Mouse (Mus musculus) layer of hippocampus, adult 9-11 months (tissue): Measurements from ENCODE around the gene Lat.
"Not testable (repeated sequence)": the region's sequence is repeated elsewhere in the genome, so short reads cannot be mapped to it uniquely, and the experiment has no call there.

ENCODE experiments used
- DNase-seq: peaks from one replicate; pipeline ENCODE4 v3.0.0; 2022

The Lat gene

DNA sequence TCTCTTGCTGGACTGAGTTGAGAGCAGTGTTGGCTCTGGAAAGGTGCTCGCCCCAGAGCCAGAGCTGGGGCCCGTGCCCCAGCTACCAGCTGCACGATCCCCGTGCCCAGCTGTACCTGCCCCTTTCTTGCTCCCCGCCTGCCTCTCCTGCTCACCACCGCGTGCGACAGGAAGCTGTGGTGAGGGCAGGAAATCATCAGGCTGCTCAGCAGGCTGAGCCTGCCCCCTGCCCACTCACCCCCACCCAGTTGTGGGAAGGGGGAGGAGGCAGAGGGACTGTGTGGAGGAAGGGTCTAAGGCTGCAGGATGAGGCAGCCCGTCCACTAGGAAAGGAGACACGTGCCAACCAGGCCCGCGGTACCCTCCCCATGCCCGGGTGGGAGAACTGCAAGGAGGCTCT, at the start of gene Lat:
Gene Lat, minus strand, starts transcription at position 178 of the 400 bp plus-strand sequence.
- DNase-seq = no peak

DNA sequence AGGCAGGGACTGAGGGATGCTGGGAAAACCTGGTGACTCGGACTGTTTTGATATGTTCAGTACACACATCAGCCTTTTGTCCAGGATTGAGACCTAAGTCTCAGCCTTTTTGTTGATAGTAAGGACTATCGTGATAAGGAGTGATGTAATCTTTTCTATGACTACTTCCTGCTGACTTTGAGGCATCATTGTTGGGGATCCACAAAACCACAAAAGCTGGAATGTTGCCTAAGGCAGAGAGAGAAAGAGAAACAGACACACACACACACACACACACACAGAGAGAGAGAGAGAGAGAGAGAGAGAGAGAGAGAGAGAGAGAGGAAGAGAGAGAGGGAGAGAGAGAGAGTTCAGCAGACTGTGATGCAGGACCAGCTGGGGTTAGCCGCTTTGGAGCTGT, 49.1 kb upstream of the Lat start:
- no peak for DNase-seq

- DNase-seq = no peak
Observed at GRCm38 (mm10) chr7:126417606-126418005, 48.2 kb upstream of the Lat start.

DNA sequence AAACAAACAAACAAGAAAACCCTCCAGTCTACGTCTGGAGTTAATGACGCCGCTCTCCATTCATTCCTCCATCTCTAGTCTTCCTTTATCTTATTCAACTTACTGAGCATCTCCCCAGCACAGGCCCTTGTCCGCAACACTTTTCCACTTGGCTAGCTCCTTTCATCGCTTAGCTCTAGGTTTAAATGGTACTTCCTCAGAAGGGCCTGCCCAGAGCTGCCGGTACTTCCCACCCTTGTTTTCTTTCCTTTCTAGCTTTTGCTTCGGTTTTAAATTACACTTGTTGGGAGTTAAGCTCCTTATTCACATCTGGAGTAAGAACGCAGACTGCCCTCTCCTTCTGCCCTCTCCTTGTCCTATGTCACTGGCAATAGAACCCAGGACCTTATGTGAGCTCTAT, 47.7 kb upstream of the Lat start:
- DNase-seq = no peak

GRCm38 (mm10) chr7:126416615-126417014, 47.2 kb upstream of the Lat start:
- no peak for DNase-seq

- DNase-seq = no peak
Observed at GRCm38 (mm10) chr7:126414725-126415124, 45.4 kb upstream of the Lat start, which contains the start of gene Cd19. Gene Cd19 (minus strand): TSS chr7:126414889.

- DNase-seq = no peak
Observed at GRCm38 (mm10) chr7:126411061-126411460, 41.7 kb upstream of the Lat start.

DNA sequence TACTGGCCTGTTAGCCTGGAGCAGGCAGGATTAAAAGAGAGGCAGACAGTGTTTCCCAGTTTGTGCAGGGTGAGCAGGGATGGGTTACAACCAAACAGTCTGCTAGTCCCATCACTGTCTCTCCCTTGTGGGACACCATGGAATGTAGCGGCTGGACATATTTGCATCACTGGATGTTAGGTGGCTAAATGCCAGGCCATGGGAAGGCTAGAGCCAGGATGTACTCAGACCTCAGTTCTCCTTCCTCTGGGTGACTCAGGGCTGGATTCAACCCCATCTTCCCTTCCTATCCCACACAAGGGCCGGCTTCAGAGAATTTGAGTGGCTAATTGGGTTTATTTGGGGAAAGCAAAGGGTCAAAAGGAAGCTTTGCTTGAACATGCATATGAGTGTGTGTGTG, 39.3 kb upstream of the Lat start:
- DNase-seq = no peak

GRCm38 (mm10) chr7:126402518-126402917, 33.1 kb upstream of the Lat start:
- not testable (repeated sequence) for DNase-seq

DNA sequence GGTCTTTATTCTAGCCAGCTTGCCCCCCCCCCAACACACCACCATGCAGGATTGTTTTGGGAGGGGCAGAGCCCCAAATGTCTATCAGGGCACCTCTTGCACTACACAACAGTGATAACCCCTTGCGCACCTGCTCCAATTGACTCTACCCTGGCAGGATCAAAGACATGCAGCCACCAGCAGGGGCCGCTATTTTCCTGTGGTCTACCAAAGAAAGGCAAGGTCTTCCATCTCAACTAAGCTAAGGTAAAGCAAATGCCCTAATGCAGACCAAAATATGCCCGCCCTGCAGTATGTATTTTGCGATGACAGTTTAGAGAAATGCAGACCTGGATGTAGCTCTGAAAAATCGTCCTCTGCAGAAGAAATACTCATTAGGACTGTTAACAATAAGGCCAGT, 30.2 kb upstream of the Lat start:
- DNase-seq = peak; percentile 64

- no peak for DNase-seq
Observed at GRCm38 (mm10) chr7:126397822-126398221, 28.5 kb upstream of the Lat start.

DNA sequence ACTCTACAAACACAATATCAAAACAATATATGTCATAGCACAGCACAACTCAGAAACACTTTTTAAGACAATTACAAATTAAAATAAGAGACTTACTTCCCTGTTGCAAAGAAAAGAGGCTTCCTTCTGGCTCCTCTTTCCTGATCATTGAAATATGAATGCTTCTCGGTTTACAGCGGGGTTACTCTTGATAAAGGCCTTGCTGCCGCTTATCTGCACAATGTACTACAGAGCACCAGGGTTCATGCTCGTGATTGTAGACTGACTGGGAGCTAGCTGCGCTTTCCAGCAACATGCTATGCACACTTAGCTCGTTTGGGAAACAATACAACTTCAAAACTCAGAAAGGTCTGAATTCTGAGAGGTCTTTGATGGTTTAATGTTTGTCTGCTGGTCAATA, 27.9 kb upstream of the Lat start:
- no peak for DNase-seq

- DNase-seq = peak; percentile 98
Observed at GRCm38 (mm10) chr7:126396298-126397119, 27.1 kb upstream of the Lat start, which contains the start of gene Nfatc2ip. Gene Nfatc2ip (minus strand): TSS chr7:126396737.

GRCm38 (mm10) chr7:126392086-126392884, 22.9 kb upstream of the Lat start:
- not testable (repeated sequence) for DNase-seq

DNA sequence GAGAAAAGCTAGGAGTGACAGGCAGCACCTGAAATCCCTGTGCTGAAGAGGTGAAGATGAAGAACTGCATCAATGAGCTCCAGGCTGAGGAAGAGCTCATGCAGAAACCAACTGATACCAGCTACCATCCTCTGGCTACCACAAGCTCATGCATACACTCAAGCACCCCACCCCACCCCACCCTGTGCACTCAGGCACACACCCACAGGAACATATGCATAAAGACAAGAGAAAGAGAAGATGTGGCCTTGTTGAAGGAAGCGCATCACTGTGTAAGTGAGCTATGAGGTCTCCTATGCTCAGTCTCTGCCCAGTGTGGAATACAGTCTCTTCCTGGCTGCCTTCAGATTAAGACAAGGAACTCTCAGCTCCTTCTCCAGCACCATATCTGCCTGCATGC, 18.8 kb upstream of the Lat start:
- DNase-seq = no peak

DNA sequence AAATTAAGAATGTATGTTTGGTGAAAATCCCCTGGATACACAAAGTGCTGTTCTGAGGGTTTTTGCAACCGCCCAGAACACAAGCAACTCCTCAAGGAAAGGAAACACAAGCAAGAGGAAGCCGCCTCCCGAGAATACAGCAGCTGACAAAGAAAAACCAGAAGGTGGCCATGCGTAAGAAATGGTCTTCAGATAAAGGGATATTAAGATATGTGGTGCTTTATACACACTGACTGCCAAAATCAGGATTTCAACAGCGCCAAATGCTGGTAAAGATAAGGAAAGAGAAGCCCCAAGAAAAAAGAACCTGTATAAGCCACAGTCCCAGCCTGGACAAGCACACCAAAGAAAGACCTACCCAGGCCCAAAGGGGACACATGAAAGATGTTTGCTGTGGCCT, 14.2 kb upstream of the Lat start:
- no peak for DNase-seq

DNA sequence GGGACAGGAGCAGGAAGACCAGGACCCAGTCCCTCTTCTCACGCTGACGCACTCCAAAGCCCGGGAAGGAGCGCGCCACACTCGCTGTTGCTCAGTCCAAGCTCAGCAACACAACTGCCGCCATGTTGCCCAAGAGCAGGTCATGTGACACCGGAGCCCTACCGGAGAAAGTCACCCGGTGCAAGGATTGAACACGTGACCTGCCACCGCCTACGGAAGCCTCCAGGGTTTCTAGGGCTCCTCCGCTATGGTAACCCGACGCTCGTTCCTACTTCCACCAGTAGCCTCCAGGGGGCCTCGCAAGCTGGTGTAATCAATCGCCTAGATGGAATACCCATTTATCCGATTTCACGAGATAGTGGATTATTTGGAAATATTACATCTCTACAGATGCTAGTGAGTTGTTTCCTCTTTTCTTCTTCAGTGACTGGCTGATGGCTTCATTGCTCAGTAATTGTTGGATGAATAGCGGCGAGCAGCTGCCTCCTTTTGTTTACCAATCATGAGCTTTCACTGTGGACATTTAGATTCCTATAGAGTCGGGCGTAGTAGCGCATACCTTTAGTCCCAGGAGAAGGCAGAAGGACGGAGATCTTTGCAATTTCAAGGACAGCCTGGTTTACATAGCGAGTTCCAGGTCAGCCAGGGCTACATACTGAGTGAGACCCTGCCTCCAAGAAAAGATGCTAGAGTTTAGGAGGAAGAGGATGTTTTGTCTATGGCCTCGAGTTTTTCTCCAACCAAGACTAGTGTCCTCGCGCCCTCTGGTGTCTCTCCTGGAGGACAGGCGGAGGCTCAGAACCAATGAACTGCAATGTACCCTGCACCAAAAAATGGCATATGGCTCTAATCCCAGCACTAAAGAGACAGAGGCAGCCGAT, 8.1 kb upstream of the Lat start, which contains the start of gene Spns1:
Gene Spns1, minus strand, starts transcription at position 173 of the 881 bp plus-strand sequence.
- DNase-seq = peak; percentile 98

GRCm38 (mm10) chr7:126376903-126377277, 7.5 kb upstream of the Lat start:
- no peak for DNase-seq

GRCm38 (mm10) chr7:126375012-126375411, 5.6 kb upstream of the Lat start:
- no peak for DNase-seq

- DNase-seq = no peak
Observed at GRCm38 (mm10) chr7:126374526-126374925, 5.2 kb upstream of the Lat start.

DNA sequence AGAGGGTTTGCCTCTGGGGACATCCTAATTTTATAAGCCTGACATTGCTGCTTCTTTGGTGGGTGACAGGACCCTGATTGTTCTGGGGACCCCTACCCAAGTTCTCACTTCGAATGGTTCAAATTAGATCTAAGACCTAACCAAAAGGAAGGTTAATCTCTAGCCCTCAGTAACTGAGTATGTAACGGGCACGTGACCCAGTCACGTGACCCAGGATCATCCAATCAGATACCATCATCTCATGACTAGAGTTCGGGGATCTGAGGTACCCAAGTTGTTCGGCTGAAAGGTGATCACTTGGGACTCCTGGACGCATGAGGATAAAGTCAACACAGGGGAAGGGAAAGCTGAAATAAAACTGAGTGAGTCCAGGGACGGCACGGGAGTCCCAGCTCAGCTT, 3.6 kb upstream of the Lat start:
- no peak for DNase-seq

GRCm38 (mm10) chr7:126368367-126368766, 1.0 kb downstream of the Lat start:
- DNase-seq = no peak

GRCm38 (mm10) chr7:126367636-126368035, 1.7 kb downstream of the Lat start:
- DNase-seq = no peak
